Mouse (Mus musculus) cerebral cortex, adult 2 months (tissue): ENCODE measurements around the gene Mgat5.

ENCODE experiments used
- WGBS: fragments of 180-500 bp; shearing (Covaris S2); methylation state at CpG from one replicate; pipeline ENCODE4 v1.1.7; 2018; 5-methylcytosine and 5-hydroxymethylcytosine counted together

Mgat5 gene

GRCm38 (mm10) chr1:127218182-127218581, 13.4 kb downstream of the Mgat5 start:
- WGBS = 86% methylated on average over 7 of the region's 7 CpGs

GRCm38 (mm10) chr1:127219161-127219560, 14.3 kb downstream of the Mgat5 start:
- WGBS = 85% methylated on average over 4 of the region's 4 CpGs

- WGBS = 83% methylated on average over 4 of the region's 4 CpGs
Measured at GRCm38 (mm10) chr1:127219621-127220020, 14.8 kb downstream of the Mgat5 start.

GRCm38 (mm10) chr1:127221998-127222736, 17.4 kb downstream of the Mgat5 start:
- 81% methylated on average over 8 of the region's 8 CpGs for WGBS

- 71% methylated on average over 5 of the region's 5 CpGs for WGBS
Measured at GRCm38 (mm10) chr1:127225060-127225459, 20.2 kb downstream of the Mgat5 start.

- WGBS = 93% methylated on average over 2 of the region's 2 CpGs
Measured at GRCm38 (mm10) chr1:127229011-127229410, 24.2 kb downstream of the Mgat5 start.

- WGBS = 50% methylated on average over 2 of the region's 2 CpGs
Measured at GRCm38 (mm10) chr1:127230468-127230867, 25.7 kb downstream of the Mgat5 start.

- 66% methylated on average over 4 of the region's 4 CpGs for WGBS
Measured at GRCm38 (mm10) chr1:127233191-127233651, 28.4 kb downstream of the Mgat5 start.

- 70% methylated on average over 4 of the region's 4 CpGs for WGBS
Measured at GRCm38 (mm10) chr1:127235157-127235556, 30.3 kb downstream of the Mgat5 start.

GRCm38 (mm10) chr1:127236396-127236795, 31.6 kb downstream of the Mgat5 start:
- WGBS = 82% methylated on average over 8 of the region's 8 CpGs

GRCm38 (mm10) chr1:127238871-127239314, 34.1 kb downstream of the Mgat5 start:
- WGBS = 63% methylated on average over 6 of the region's 6 CpGs

- 37% methylated on average over 6 of the region's 6 CpGs for WGBS
Measured at GRCm38 (mm10) chr1:127239914-127240313, 35.1 kb downstream of the Mgat5 start.

GRCm38 (mm10) chr1:127242151-127242887, 37.5 kb downstream of the Mgat5 start:
- 70% methylated on average over 15 of the region's 15 CpGs for WGBS

- WGBS = 66% methylated on average over 6 of the region's 6 CpGs
Measured at GRCm38 (mm10) chr1:127242888-127243588, 38.2 kb downstream of the Mgat5 start.

- 87% methylated on average over 11 of the region's 11 CpGs for WGBS
Measured at GRCm38 (mm10) chr1:127244054-127244770, 39.4 kb downstream of the Mgat5 start.

GRCm38 (mm10) chr1:127246158-127246557, 41.3 kb downstream of the Mgat5 start:
- WGBS = 44% methylated on average over 6 of the region's 6 CpGs

- WGBS = 47% methylated on average over 1 of the region's 1 CpGs
Measured at GRCm38 (mm10) chr1:127248433-127248832, 43.6 kb downstream of the Mgat5 start.

- 64% methylated on average over 7 of the region's 7 CpGs for WGBS
Measured at GRCm38 (mm10) chr1:127251751-127252150, 46.9 kb downstream of the Mgat5 start.

GRCm38 (mm10) chr1:127257005-127257404, 52.2 kb downstream of the Mgat5 start:
- 77% methylated on average over 8 of the region's 8 CpGs for WGBS

GRCm38 (mm10) chr1:127259669-127260068, 54.9 kb downstream of the Mgat5 start:
- WGBS = 96% methylated on average over 4 of the region's 4 CpGs

- 69% methylated on average over 6 of the region's 6 CpGs for WGBS
Measured at GRCm38 (mm10) chr1:127260969-127261368, 56.2 kb downstream of the Mgat5 start.
